Mouse (Mus musculus) ES-E14 (cell line): ENCODE measurements around the gene Timp4. TPM values are rescaled to one million over a fixed set of nuclear protein-coding genes. Genes with fewer than 3 reads are reported as not detected.
A peak's percentile ranks its signal among the peaks of the same experiment; 100 is the strongest.

Source experiments
- DNase-seq: peaks from one replicate; pipeline ENCODE4 v3.0.0-alpha.2; 2013; ENCODE audit warnings: low read depth, low spot score
- H3K27ac ChIP-seq: 2 replicates; pipeline ENCODE4 v1.5.1; 2012; ENCODE audit warnings: low read depth, mild to moderate bottlenecking, low read length, moderate library complexity, mixed read lengths; ENCODE audit not compliant: poor library complexity, insufficient read depth, severe bottlenecking
- H3K36me3 ChIP-seq: 2 replicates; pipeline ENCODE4 v1.6.1; 2012; ENCODE audit warnings: mild to moderate bottlenecking, low read length, moderate library complexity, mixed read lengths; ENCODE audit not compliant: control insufficient read depth, poor library complexity, insufficient read depth, severe bottlenecking
- H3K4me1 ChIP-seq, 2 experiments: fragments of 150-350 bp in 1 of 2; sonication (generic) in 1 of 2; 2 replicates each; pipeline ENCODE4 v1.6.1; 2012; ENCODE audit warnings: low read length in 2 of 2, mild to moderate bottlenecking in 1 of 2, mixed read lengths in 1 of 2; ENCODE audit not compliant: control insufficient read depth in 2 of 2, insufficient read depth in 2 of 2, poor library complexity in 1 of 2
- H3K4me3 ChIP-seq, 2 experiments: fragments of 150-350 bp in 1 of 2; sonication (generic) in 1 of 2; 2 replicates each; pipeline ENCODE4 v1.5.1; 2012; ENCODE audit warnings: low read length in 2 of 2, low read depth in 1 of 2, mild to moderate bottlenecking in 1 of 2, mixed read lengths in 1 of 2; ENCODE audit not compliant: insufficient read depth in 1 of 2, poor library complexity in 1 of 2, severe bottlenecking in 1 of 2
- H3K9ac ChIP-seq: 2 replicates; pipeline ENCODE4 v1.6.1; 2012; ENCODE audit warnings: low read depth, mild to moderate bottlenecking, low read length, mixed read lengths; ENCODE audit not compliant: poor library complexity, insufficient read depth, severe bottlenecking
- H3K9me3 ChIP-seq: fragments of 150-350 bp; sonication (generic); 2 replicates; pipeline ENCODE4 v1.6.1; 2012; ENCODE audit warnings: low read depth, mild to moderate bottlenecking, low read length; ENCODE audit not compliant: control insufficient read depth, insufficient read depth
- CHD2 ChIP-seq: IDR thresholded peaks from 2 replicates; pipeline ENCODE4 v1.6.1; 2014; ENCODE audit warnings: mild to moderate bottlenecking, low read depth, low read length, inconsistent platforms
- HCFC1 ChIP-seq: IDR thresholded peaks from 2 replicates; pipeline ENCODE4 v1.6.1; 2012; ENCODE audit warnings: low read length, inconsistent platforms, borderline replicate concordance; ENCODE audit not compliant: insufficient read depth
- MAFK ChIP-seq: IDR thresholded peaks from 2 replicates; pipeline ENCODE4 v1.6.1; 2014; ENCODE audit warnings: mild to moderate bottlenecking, low read depth, low read length, inconsistent platforms; ENCODE audit not compliant: insufficient read depth
- ZC3H11A ChIP-seq: IDR thresholded peaks from 2 replicates; pipeline ENCODE4 v1.6.1; 2012; ENCODE audit warnings: low read depth, mild to moderate bottlenecking, inconsistent platforms, low read length, borderline replicate concordance
- ZNF384 ChIP-seq: IDR thresholded peaks from 2 replicates; pipeline ENCODE4 v1.6.1; 2012; ENCODE audit warnings: low read depth, low read length, inconsistent platforms
- in situ Hi-C, 2 experiments: fragments of 600-800 bp; cut with MboI; formaldehyde crosslinking; loops; one replicate each; pipeline ENCODE4 v1.15.1; 2025; ENCODE audit warnings: low sequenced_read_pairs in 2 of 2, inconsistent platforms in 1 of 2; ENCODE audit not compliant: unreplicated experiment in 2 of 2
- total RNA-seq: library from RNA; depleted of rRNA; stranded (reverse); fragments of 300-350 nt; gene quantifications from 2 replicates; pipeline ENCODE4 v1.2.3, GENCODE M21; 2012

Timp4 gene
- total RNA-seq, 1 experiment, result 1.0 TPM

GRCm38 (mm10) chr6:115227529-115227928, 24.5 kb downstream of the Timp4 start:
- peak; percentile 68 for DNase-seq
- no peak overlapping the region for H3K9ac ChIP-seq
- no peaks in the 10 kb centered on the region for H3K4me1 ChIP-seq
- TF ChIP-seq MAFK, result no peak
- peak; percentile 83; the same call in 1 of the 2 replicates for TF ChIP-seq ZC3H11A
- no peak for TF ChIP-seq HCFC1
- no peaks in the 10 kb centered on the region for H3K9me3 ChIP-seq
- H3K27ac ChIP-seq, result no peak overlapping the region
- H3K36me3 ChIP-seq, result no peaks in the 10 kb centered on the region
- in situ Hi-C loops, result loop anchor here in 1 of 2 experiments (5.0 kb wide), 1 partner anchor 310 kb away; no protein-coding TSS in a partner anchor
- no peak overlapping the region for H3K4me3 ChIP-seq

GRCm38 (mm10) chr6:115227043-115227442, 25.0 kb downstream of the Timp4 start, which contains the start of gene Gm17482:
Gm17482 (plus strand) TSS chr6:115227343.
- Histone ChIP-seq H3K9ac (no peak within 1 kb of the TSS), H3K27ac (no peak within 1 kb of the TSS), H3K4me1 (no peaks in the 10 kb centered on the region), H3K36me3 (no peaks in the 10 kb centered on the region), H3K9me3 (no peaks in the 10 kb centered on the region), H3K4me3 (no peak within 1 kb of the TSS)
- in situ Hi-C loops, result loop anchor here in 1 of 2 experiments (5.0 kb wide), 1 partner anchor 310 kb away; no protein-coding TSS in a partner anchor
- TF ChIP-seq ZC3H11A (no peak), HCFC1 (no peak), MAFK (no peak), CHD2 (no peak), ZNF384 (no peak)
- no peak for DNase-seq

- in situ Hi-C loops, result loop anchor here in 1 of 2 experiments (5.0 kb wide), 1 partner anchor 312 kb away; no protein-coding TSS in a partner anchor
- no peak overlapping the region for H3K4me3 ChIP-seq
These were observed 26.5 kb downstream of the Timp4 start for GRCm38 (mm10) chr6:115225519-115225918.

GRCm38 (mm10) chr6:115221215-115221641, 30.8 kb downstream of the Timp4 start:
- Histone ChIP-seq H3K9me3 (no peaks in the 10 kb centered on the region), H3K9ac (no peak overlapping the region), H3K4me1 (no peaks in the 10 kb centered on the region), H3K27ac (no peak overlapping the region), H3K4me3 (no peak overlapping the region), H3K36me3 (no peaks in the 10 kb centered on the region)
- DNase-seq, result no peak
- no peak for TF ChIP-seq ZC3H11A
- TF ChIP-seq HCFC1, result no peak
- TF ChIP-seq MAFK, result no peak
- no peak for TF ChIP-seq ZNF384
- no peak for TF ChIP-seq CHD2
- in situ Hi-C loops, result no loop called here

More at GRCm38 (mm10) chr6:115225519-115225918, 26.5 kb downstream of the Timp4 start:
- Histone ChIP-seq H3K9me3 (no peaks in the 10 kb centered on the region), H3K36me3 (no peaks in the 10 kb centered on the region), H3K9ac (no peak overlapping the region), H3K4me1 (no peaks in the 10 kb centered on the region), H3K27ac (no peak overlapping the region)
- TF ChIP-seq HCFC1, result no peak
- TF ChIP-seq CHD2, result no peak
- TF ChIP-seq MAFK, result no peak
- no peak for TF ChIP-seq ZC3H11A
- TF ChIP-seq ZNF384, result no peak
- no peak for DNase-seq

- Histone ChIP-seq H3K27ac (no peak overlapping the region), H3K4me3 (no peak overlapping the region), H3K9ac (no peak overlapping the region), H3K9me3 (no peaks in the 10 kb centered on the region), H3K4me1 (no peaks in the 10 kb centered on the region), H3K36me3 (no peaks in the 10 kb centered on the region)
- TF ChIP-seq HCFC1, result no peak
- no peak for TF ChIP-seq MAFK
- no peak for TF ChIP-seq CHD2
- TF ChIP-seq ZC3H11A, result no peak
- no peak for TF ChIP-seq ZNF384
- DNase-seq, result no peak
- in situ Hi-C loops, result no loop called here
These were observed 38.9 kb downstream of the Timp4 start for GRCm38 (mm10) chr6:115213129-115213528.
